12 mouse cellular contexts compared by ENCODE assay signal in the genomic region with DNA sequence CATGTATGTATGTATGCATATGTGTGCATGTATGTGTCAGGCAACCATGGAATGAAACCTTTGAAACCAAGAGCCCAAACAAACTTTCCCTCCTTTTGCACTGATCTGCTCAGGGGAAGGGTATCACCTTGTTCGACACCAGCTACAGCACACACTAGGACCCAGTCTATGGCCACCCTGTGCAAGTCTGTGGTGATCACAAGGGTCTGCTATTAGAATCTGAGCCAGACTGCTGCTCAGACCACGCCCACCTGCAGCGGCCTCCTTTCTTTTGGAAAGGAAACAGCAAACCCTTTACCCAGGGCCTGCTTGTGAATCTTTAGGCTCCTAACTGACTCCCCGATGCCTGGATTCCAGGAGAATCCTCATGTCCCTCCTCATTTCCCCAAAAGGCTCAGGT. TPM values are rescaled to one million over a fixed set of nuclear protein-coding genes. Genes with fewer than 3 reads are reported as not detected.
DNase-seq lines count a peak whose midpoint lies in the region; ATAC-seq lines count a peak whose summit lies in the region.
"Had no signal": no experiment of that assay in that cellular context is flagged by ENCODE, and none has a peak within 500 bp of the region (broad histone marks: within the 10 kb centered on the region; RNA-seq: fewer than 3 reads in every experiment).

No protein-coding gene starts in this region.

- peaks cover 39% of the 10 kb centered on the region for H3K4me1 ChIP-seq in forebrain, embryonic 14.5 days (ENCODE audit: control insufficient read depth, insufficient read depth, low read length)
- H3K4me1 ChIP-seq in hindbrain, embryonic 16.5 days (ENCODE audit: control insufficient read depth, insufficient read depth, low read depth, low read length): peaks cover 24% of the 10 kb centered on the region
- H3K4me1 ChIP-seq in neural tube, embryonic 12.5 days: peaks cover 36% of the 10 kb centered on the region

- ATAC-seq in forebrain, embryonic 14.5 days: peak; percentile 41
- peak; percentile 13; the same call in 1 of the 2 replicates for ATAC-seq in hindbrain, embryonic 16.5 days
- ATAC-seq in neural tube, embryonic 12.5 days (ENCODE audit: low FRiP score, low read depth): peak; percentile 69

- 0 out of 2 replicates have a peak overlapping the region, but pooled peaks have one; percentile 29 for H3K9ac ChIP-seq in forebrain, embryonic 14.5 days (ENCODE audit: low read length)
- 0 out of 2 replicates have a peak overlapping the region, but pooled peaks have one; percentile 19 for H3K9ac ChIP-seq in hindbrain, embryonic 16.5 days (ENCODE audit: low read depth, low read length)
- no peak overlapping the region for H3K9ac ChIP-seq in neural tube, embryonic 12.5 days
- H3K9ac ChIP-seq: lung, embryonic 15.5 days had no signal

- peak overlapping the region; percentile 99 for H3K27ac ChIP-seq in forebrain, embryonic 14.5 days (ENCODE audit: low read depth, low read length)
- H3K27ac ChIP-seq in hindbrain, embryonic 16.5 days (ENCODE audit: low read depth, low read length): peak overlapping the region; percentile 91
- peak overlapping the region; percentile 86 for H3K27ac ChIP-seq in neural tube, embryonic 12.5 days
- H3K27ac ChIP-seq: lung, embryonic 15.5 days had no signal

- DNase-seq in heart, adult 11 months: peak; percentile 83
- no peak for DNase-seq in heart, adult 8-10 months (ENCODE audit: low spot score)
- peak; percentile 66 for DNase-seq in forebrain, embryonic 14.5 days (ENCODE audit: low spot score)
- no peak for DNase-seq in left cerebral cortex, postnatal 36 days (ENCODE audit: low spot score in 2 of 2)
- no peak for DNase-seq in layer of hippocampus, postnatal 36 days
- DNase-seq in gastrocnemius, adult 8-10 months (ENCODE audit: low spot score in 2 of 2): no peak
- DNase-seq: cerebellum, adult 18-20 months; thymus, adult 2 months had no signal

- WGBS in forebrain, embryonic 14.5 days: 34% methylated on average over 4 of the region's 4 CpGs
- WGBS in hindbrain, embryonic 16.5 days: 59% methylated on average over 4 of the region's 4 CpGs
- 64% methylated on average over 4 of the region's 4 CpGs for WGBS in neural tube, embryonic 12.5 days

- H3K4me2 ChIP-seq in forebrain, embryonic 14.5 days (ENCODE audit: low read length): peak overlapping the region; percentile 20; the same call in 1 of the 2 replicates
- no peak overlapping the region for H3K4me2 ChIP-seq in hindbrain, embryonic 16.5 days (ENCODE audit: low read length)
- H3K4me2 ChIP-seq in neural tube, embryonic 12.5 days (replicated peaks): no peak overlapping the region
- H3K4me2 ChIP-seq: lung, embryonic 15.5 days had no signal

- H3K9me3 ChIP-seq in forebrain, embryonic 14.5 days (replicated peaks; ENCODE audit: control insufficient read depth, low read length): no peaks in the 10 kb centered on the region
- no peaks in the 10 kb centered on the region for H3K9me3 ChIP-seq in hindbrain, embryonic 16.5 days (ENCODE audit: control insufficient read depth, low read length)
- H3K9me3 ChIP-seq in neural tube, embryonic 12.5 days: no peaks in the 10 kb centered on the region
- H3K9me3 ChIP-seq: lung, embryonic 15.5 days; megakaryocyte, embryonic 14.5 days had no signal

- intact Hi-C loops in left cerebral cortex, postnatal 36 days (cut with DNase I): no loop called here

- no peak overlapping the region for H3K4me3 ChIP-seq in forebrain, embryonic 14.5 days (ENCODE audit: low read depth, low read length)
- no peak overlapping the region for H3K4me3 ChIP-seq in hindbrain, embryonic 16.5 days (ENCODE audit: low read length)
- no peak overlapping the region for H3K4me3 ChIP-seq in neural tube, embryonic 12.5 days
- H3K4me3 ChIP-seq: lung, embryonic 15.5 days; megakaryocyte, embryonic 14.5 days had no signal

- no peaks in the 10 kb centered on the region for H3K36me3 ChIP-seq in forebrain, embryonic 14.5 days (ENCODE audit: control insufficient read depth, insufficient read depth, low read length)
- H3K36me3 ChIP-seq in hindbrain, embryonic 16.5 days (ENCODE audit: control insufficient read depth, insufficient read depth, low read length): no peaks in the 10 kb centered on the region
- H3K36me3 ChIP-seq in neural tube, embryonic 12.5 days: no peaks in the 10 kb centered on the region
- H3K36me3 ChIP-seq: lung, embryonic 15.5 days had no signal

- H3K27me3 ChIP-seq in forebrain, embryonic 14.5 days (replicated peaks; ENCODE audit: control insufficient read depth, insufficient read depth, low read length): no peaks in the 10 kb centered on the region
- no peaks in the 10 kb centered on the region for H3K27me3 ChIP-seq in hindbrain, embryonic 16.5 days (replicated peaks; ENCODE audit: control insufficient read depth, insufficient read depth, low read length)
- H3K27me3 ChIP-seq in neural tube, embryonic 12.5 days (replicated peaks): no peaks in the 10 kb centered on the region
- H3K27me3 ChIP-seq: lung, embryonic 15.5 days had no signal

RNA-seq across cellular contexts. Expression of a gene that starts 41.2 kb away (rescaled TPM):
- 10 to 100 TPM; 79.2 to 89.7 (median 83.6) TPM for total RNA-seq in heart, adult 8-10 months (2022)
- polyA plus RNA-seq in forebrain, embryonic 14.5 days (2014; fragmentation: Nextera tagmentation; extraction: Ambion mirVana): 8.9 and 10.7 TPM in 2 replicates
- 24.0 and 27.7 TPM in 2 replicates for polyA plus RNA-seq in hindbrain, embryonic 16.5 days (2015; fragmentation: Nextera tagmentation; extraction: Ambion mirVana)
- 12.8 and 15.0 TPM in 2 replicates for polyA plus RNA-seq in neural tube, embryonic 12.5 days (2016; fragmentation: Nextera tagmentation; extraction: Ambion mirVana)
- total RNA-seq in left cerebral cortex, postnatal 36 days (2021): 10 to 100 TPM; 51.8 to 59.0 TPM
- total RNA-seq in layer of hippocampus, postnatal 36 days (2021): 10 to 100 TPM; 61.4 to 62.0 TPM
- total RNA-seq in gastrocnemius, adult 8-10 months (2022): 10 to 100 TPM in 1 of 4 experiments, 1 to 10 TPM in 3; 6.0 to 11.3 (median 8.5) TPM

Comparison
In these comparisons a context has a peak if more than half of its experiments do, and no peak if none do; other contexts are left out.
1. DNase-seq: peak in heart, adult 11 months (single experiment) and forebrain, embryonic 14.5 days (single experiment); none in heart, adult 8-10 months (single experiment), left cerebral cortex, postnatal 36 days (0 of 2), layer of hippocampus, postnatal 36 days (0 of 2) and gastrocnemius, adult 8-10 months (0 of 2).
2. ATAC-seq: peak in every context shown above with its lines; median percentile 69 in neural tube, embryonic 12.5 days; 41 in forebrain, embryonic 14.5 days; 13 in hindbrain, embryonic 16.5 days.
3. RNA of a gene that starts 41.2 kb away (total RNA-seq): 79.2 to 89.7 TPM in heart, adult 8-10 months, 61.4 to 62.0 TPM in layer of hippocampus, postnatal 36 days and 51.8 to 59.0 TPM in left cerebral cortex, postnatal 36 days; 6.0 to 11.3 TPM in gastrocnemius, adult 8-10 months; every median in the first group is over 4 times any median in the second.
4. Peak in every context shown above with its lines, with median percentiles within 50 percentile points of each other: H3K27ac ChIP-seq.